Mouse (Mus musculus): ENCODE measurements around the gene Hmg20a. TPM values are rescaled to one million over a fixed set of nuclear protein-coding genes. Genes with fewer than 3 reads are reported as not detected.

Hmg20a gene
- total and polyA plus RNA-seq, 2 experiments from 2014 or later: 30.1 to 34.3 TPM

GRCm38 (mm10) chr9:56439699-56440098 is 21.3 kb downstream of the Hmg20a start:
- Histone ChIP-seq H3K4me1 (ENCODE audit: control insufficient read depth, insufficient read depth) (peaks cover 3% of the 10 kb centered on the region; the same call in 1 of the 2 replicates), H3K9me3 (replicated peaks; ENCODE audit: control insufficient read depth, low read length) (no peaks in the 10 kb centered on the region), H3K4me3 (ENCODE audit: low read depth, low read length) (no peak overlapping the region), H3K27ac (ENCODE audit: low read depth) (no peak overlapping the region), H3K9ac (replicated peaks; ENCODE audit: low read depth, low read length) (no peak overlapping the region), H3K4me2 (ENCODE audit: low read depth, low read length) (no peak overlapping the region), H3K36me3 (replicated peaks; ENCODE audit: control insufficient read depth, insufficient read depth, low read length) (no peaks in the 10 kb centered on the region), H3K27me3 (ENCODE audit: control insufficient read depth, insufficient read depth, low read length) (no peaks in the 10 kb centered on the region)
- ATAC-seq (ENCODE audit: insufficient read depth, low read depth) (no peak), DNase-seq (ENCODE audit: low spot score) (no peak)
- WGBS: 27% methylated on average over 7 of the region's 7 CpGs
- TF ChIP-seq EP300 (IDR thresholded peaks at IDR 0.05; ENCODE audit: low read depth) (no peak), CTCF (IDR thresholded peaks at IDR 0.05; ENCODE audit: low read depth) (no peak)

DNA sequence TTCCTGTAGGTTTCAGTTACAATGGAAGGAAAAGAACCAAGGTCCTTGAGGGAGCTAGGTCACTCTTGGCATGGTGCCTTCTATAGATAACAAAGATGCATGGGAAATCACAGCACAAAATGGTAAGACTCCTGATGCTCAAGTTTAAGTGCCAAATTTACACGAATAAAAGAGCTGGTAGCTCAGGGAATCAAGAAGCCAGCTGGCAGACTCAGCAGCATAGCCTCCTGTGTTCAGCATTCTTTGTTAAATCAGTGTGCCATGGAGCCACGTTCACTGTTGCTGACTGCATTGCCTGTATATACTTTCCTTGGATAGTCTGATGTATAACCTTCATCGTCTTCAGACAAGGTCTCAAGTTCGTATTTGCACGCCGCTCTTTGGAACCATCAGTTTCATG is 33.2 kb downstream of the Hmg20a start:
- H3K36me3 ChIP-seq (replicated peaks; ENCODE audit: control insufficient read depth, insufficient read depth, low read length): no peaks in the 10 kb centered on the region; the same call in 1 of the 2 replicates
- 68% methylated on average over 6 of the region's 6 CpGs for WGBS
- H3K9ac ChIP-seq (replicated peaks; ENCODE audit: low read depth, low read length): no peak overlapping the region
- ATAC-seq (ENCODE audit: insufficient read depth, low read depth): no peak
- H3K27ac ChIP-seq (ENCODE audit: low read depth): no peak overlapping the region
- H3K9me3 ChIP-seq (replicated peaks; ENCODE audit: control insufficient read depth, low read length): no peaks in the 10 kb centered on the region
- no peaks in the 10 kb centered on the region for H3K27me3 ChIP-seq (ENCODE audit: control insufficient read depth, insufficient read depth, low read length)
- TF ChIP-seq EP300 (IDR thresholded peaks at IDR 0.05; ENCODE audit: low read depth): no peak
- no peak for TF ChIP-seq CTCF (IDR thresholded peaks at IDR 0.05; ENCODE audit: low read depth)
- peaks cover 8% of the 10 kb centered on the region; the same call in 1 of the 2 replicates for H3K4me1 ChIP-seq (ENCODE audit: control insufficient read depth, insufficient read depth)
- no peak overlapping the region for H3K4me2 ChIP-seq (ENCODE audit: low read depth, low read length)
- no peak overlapping the region for H3K4me3 ChIP-seq (ENCODE audit: low read depth, low read length)
- no peak for DNase-seq (ENCODE audit: low spot score)

- H3K9ac ChIP-seq (replicated peaks; ENCODE audit: low read depth, low read length): no peak overlapping the region
- peak overlapping the region; percentile 30; the same call in 1 of the 2 replicates for H3K27ac ChIP-seq (ENCODE audit: low read depth)
- 86% methylated on average over 2 of the region's 2 CpGs for WGBS
Observed at GRCm38 (mm10) chr9:56453038-56453815, 34.8 kb downstream of the Hmg20a start.

GRCm38 (mm10) chr9:56456426-56456825 is 38.0 kb downstream of the Hmg20a start:
- H3K4me3 ChIP-seq (ENCODE audit: low read depth, low read length): no peak overlapping the region
- H3K4me2 ChIP-seq (ENCODE audit: low read depth, low read length): no peak overlapping the region
- no peaks in the 10 kb centered on the region for H3K27me3 ChIP-seq (ENCODE audit: control insufficient read depth, insufficient read depth, low read length)
- TF ChIP-seq EP300 (IDR thresholded peaks at IDR 0.05; ENCODE audit: low read depth) (no peak), CTCF (IDR thresholded peaks at IDR 0.05; ENCODE audit: low read depth) (no peak)
- WGBS: 93% methylated on average over 3 of the region's 3 CpGs
- DNase-seq (ENCODE audit: low spot score): no peak
- ATAC-seq (ENCODE audit: insufficient read depth, low read depth): no peak
- 0 out of 2 replicates have a peak overlapping the region, but pooled peaks have one; percentile 19 for H3K27ac ChIP-seq (ENCODE audit: low read depth)
- H3K9me3 ChIP-seq (replicated peaks; ENCODE audit: control insufficient read depth, low read length): no peaks in the 10 kb centered on the region
- no peak overlapping the region for H3K9ac ChIP-seq (replicated peaks; ENCODE audit: low read depth, low read length)
- no peaks in the 10 kb centered on the region; the same call in 1 of the 2 replicates for H3K36me3 ChIP-seq (replicated peaks; ENCODE audit: control insufficient read depth, insufficient read depth, low read length)
- H3K4me1 ChIP-seq (ENCODE audit: control insufficient read depth, insufficient read depth): peaks cover 15% of the 10 kb centered on the region

More at GRCm38 (mm10) chr9:56453038-56453815, 34.8 kb downstream of the Hmg20a start:
- Histone ChIP-seq H3K36me3 (replicated peaks; ENCODE audit: control insufficient read depth, insufficient read depth, low read length) (no peaks in the 10 kb centered on the region; the same call in 1 of the 2 replicates), H3K27me3 (ENCODE audit: control insufficient read depth, insufficient read depth, low read length) (no peaks in the 10 kb centered on the region), H3K9me3 (replicated peaks; ENCODE audit: control insufficient read depth, low read length) (no peaks in the 10 kb centered on the region), H3K4me2 (ENCODE audit: low read depth, low read length) (no peak overlapping the region), H3K4me1 (ENCODE audit: control insufficient read depth, insufficient read depth) (peaks cover 8% of the 10 kb centered on the region; the same call in 1 of the 2 replicates), H3K4me3 (ENCODE audit: low read depth, low read length) (no peak overlapping the region)
- ATAC-seq (ENCODE audit: insufficient read depth, low read depth): no peak
- no peak for DNase-seq (ENCODE audit: low spot score)
- TF ChIP-seq EP300 (IDR thresholded peaks at IDR 0.05; ENCODE audit: low read depth) (no peak), CTCF (IDR thresholded peaks at IDR 0.05; ENCODE audit: low read depth) (no peak)

DNA sequence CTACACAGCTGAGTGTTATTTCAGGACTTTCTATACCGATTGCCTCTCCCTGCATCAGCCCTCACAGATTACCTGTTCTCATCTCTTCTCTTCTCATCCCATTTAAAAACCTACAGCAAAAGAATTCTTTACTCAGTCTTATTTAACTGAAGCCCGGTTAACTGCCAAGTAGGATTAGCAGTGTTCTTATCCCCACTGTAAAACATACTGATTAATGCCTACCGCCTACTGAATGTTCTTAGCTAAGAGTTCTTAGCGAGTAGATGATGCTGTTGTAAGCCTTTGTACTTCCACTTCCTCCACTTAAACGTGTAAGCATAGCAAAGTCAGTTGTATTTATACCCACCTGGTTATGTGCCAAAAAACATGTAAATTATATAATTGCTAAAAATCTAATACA is 42.6 kb downstream of the Hmg20a start:
- no peak for DNase-seq (ENCODE audit: low spot score)
- H3K4me2 ChIP-seq (ENCODE audit: low read depth, low read length): no peak overlapping the region
- H3K9me3 ChIP-seq (replicated peaks; ENCODE audit: control insufficient read depth, low read length): no peaks in the 10 kb centered on the region
- H3K36me3 ChIP-seq (replicated peaks; ENCODE audit: control insufficient read depth, insufficient read depth, low read length): no peaks in the 10 kb centered on the region
- WGBS: 66% methylated on average over 5 of the region's 5 CpGs
- TF ChIP-seq CTCF (IDR thresholded peaks at IDR 0.05; ENCODE audit: low read depth) (no peak), EP300 (IDR thresholded peaks at IDR 0.05; ENCODE audit: low read depth) (no peak)
- no peak overlapping the region for H3K4me3 ChIP-seq (ENCODE audit: low read depth, low read length)
- ATAC-seq (ENCODE audit: insufficient read depth, low read depth): no peak
- no peak overlapping the region for H3K27ac ChIP-seq (ENCODE audit: low read depth)
- H3K27me3 ChIP-seq (ENCODE audit: control insufficient read depth, insufficient read depth, low read length): no peaks in the 10 kb centered on the region
- no peak overlapping the region for H3K9ac ChIP-seq (replicated peaks; ENCODE audit: low read depth, low read length)
- H3K4me1 ChIP-seq (ENCODE audit: control insufficient read depth, insufficient read depth): peaks cover 37% of the 10 kb centered on the region
